Mouse (Mus musculus) hindbrain, embryonic 16.5 days (tissue): ENCODE results near the gene Rab11fip4. TPM values are rescaled to one million over a fixed set of nuclear protein-coding genes. Genes with fewer than 3 reads are reported as not detected.

Experiments used
- ATAC-seq: fragments of 200-750 bp; cut with Nextera tagmentation; 2 replicates; pipeline ENCODE4 v1.8.0; 2017; ENCODE audit warnings: moderate TSS enrichment, moderate library complexity
- H3K27ac ChIP-seq: fragments of 300-500 bp; sonication (generic); 2 replicates; pipeline ENCODE4 v1.5.1; 2014; ENCODE audit warnings: low read depth, mild to moderate bottlenecking, control low read depth, low read length, moderate library complexity
- H3K27me3 ChIP-seq: fragments of 300-500 bp; sonication (generic); replicated peaks from 2 replicates; pipeline ENCODE4 v1.6.1; 2014; ENCODE audit warnings: low read length; ENCODE audit not compliant: control insufficient read depth, insufficient read depth
- H3K36me3 ChIP-seq: fragments of 300-500 bp; sonication (generic); 2 replicates; pipeline ENCODE4 v1.6.1; 2014; ENCODE audit warnings: mild to moderate bottlenecking, low read length, moderate library complexity, mixed read lengths; ENCODE audit not compliant: control insufficient read depth, insufficient read depth
- H3K4me1 ChIP-seq: fragments of 300-500 bp; sonication (generic); 2 replicates; pipeline ENCODE4 v1.6.1; 2014; ENCODE audit warnings: low read depth, low read length; ENCODE audit not compliant: control insufficient read depth, insufficient read depth
- H3K4me2 ChIP-seq: fragments of 300-500 bp; sonication (generic); 2 replicates; pipeline ENCODE4 v1.6.1; 2014; ENCODE audit warnings: mild to moderate bottlenecking, low read length, control low read depth, moderate library complexity
- H3K4me3 ChIP-seq: fragments of 300-500 bp; sonication (generic); 2 replicates; pipeline ENCODE4 v1.5.1; 2014; ENCODE audit warnings: mild to moderate bottlenecking, low read length, control low read depth, moderate library complexity
- H3K9ac ChIP-seq: fragments of 300-500 bp; sonication (generic); 2 replicates; pipeline ENCODE4 v1.6.1; 2014; ENCODE audit warnings: low read depth, mild to moderate bottlenecking, control low read depth, low read length, moderate library complexity
- H3K9me3 ChIP-seq: fragments of 300-500 bp; sonication (generic); 2 replicates; pipeline ENCODE4 v1.6.1; 2014; ENCODE audit warnings: mild to moderate bottlenecking, low read length, moderate library complexity; ENCODE audit not compliant: control insufficient read depth
- WGBS: fragments of 180-500 bp; shearing (Covaris S2); extraction: QIAGEN DNeasy Blood & Tissue Kit; methylation state at CpG from one replicate; pipeline ENCODE4 v1.1.7; 2014; 5-methylcytosine and 5-hydroxymethylcytosine counted together
- polyA plus RNA-seq: library from polyadenylated mRNA; unstranded; fragments of >200 nt; fragmentation: Nextera tagmentation; extraction: Ambion mirVana; gene quantifications from 2 replicates; pipeline ENCODE4 v1.2.1, GENCODE M21; 2015

Rab11fip4 gene
- polyA plus RNA-seq, 1 experiment from 2014 or later: 20.0 TPM

DNA sequence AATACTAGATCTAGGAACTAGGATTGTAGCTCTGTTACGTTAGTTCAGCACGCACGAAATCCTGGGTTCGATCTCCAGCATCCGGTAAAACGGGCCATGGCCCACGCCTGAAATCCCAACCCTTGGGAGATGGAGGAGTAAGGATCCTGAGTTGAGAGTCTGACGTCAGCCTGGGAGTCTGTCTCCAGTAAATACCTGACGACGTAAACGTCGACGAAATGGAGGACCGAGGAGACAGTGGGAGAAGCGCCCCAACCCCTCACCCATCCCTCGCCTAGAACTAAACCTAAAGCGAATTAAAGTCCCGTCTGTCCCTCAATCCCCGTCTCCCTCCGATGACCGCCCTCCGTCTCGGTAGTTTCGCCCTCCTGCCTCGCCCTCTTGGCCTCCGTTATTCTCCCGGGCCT, 112.9 kb downstream of the Rab11fip4 start:
- Histone ChIP-seq H3K27me3 (no peaks in the 10 kb centered on the region), H3K4me1 (peaks cover 21% of the 10 kb centered on the region), H3K4me2 (peak overlapping the region; percentile 72), H3K9me3 (no peaks in the 10 kb centered on the region), H3K4me3 (peak overlapping the region; percentile 88), H3K9ac (peak overlapping the region; percentile 98), H3K27ac (peak overlapping the region; percentile 98), H3K36me3 (no peaks in the 10 kb centered on the region)
- ATAC-seq: peak; percentile 62
- WGBS: 0% methylated on average over 27 of the region's 27 CpGs

GRCm38 (mm10) chr11:79704318-79705150, 113.5 kb downstream of the Rab11fip4 start:
- WGBS: under 1% methylated on average over 60 of the region's 61 CpGs
- H3K4me2 ChIP-seq: peak overlapping the region; percentile 72
- H3K27ac ChIP-seq: peak overlapping the region; percentile 98
- H3K9ac ChIP-seq: peak overlapping the region; percentile 98
- no peaks in the 10 kb centered on the region for H3K9me3 ChIP-seq
- H3K27me3 ChIP-seq: no peaks in the 10 kb centered on the region
- peak overlapping the region; percentile 88 for H3K4me3 ChIP-seq
- H3K36me3 ChIP-seq: no peaks in the 10 kb centered on the region
- ATAC-seq: peak; percentile 94
- peaks cover 21% of the 10 kb centered on the region for H3K4me1 ChIP-seq

GRCm38 (mm10) chr11:79707084-79707483, 116.1 kb downstream of the Rab11fip4 start:
- 83% methylated on average over 3 of the region's 3 CpGs for WGBS
- Histone ChIP-seq H3K9me3 (no peaks in the 10 kb centered on the region), H3K4me2 (no peak overlapping the region), H3K27ac (no peak overlapping the region), H3K36me3 (no peaks in the 10 kb centered on the region), H3K4me3 (no peak overlapping the region), H3K27me3 (peaks cover 5% of the 10 kb centered on the region), H3K9ac (no peak overlapping the region), H3K4me1 (peaks cover 21% of the 10 kb centered on the region)
- no peak for ATAC-seq

GRCm38 (mm10) chr11:79710868-79711765, 120.1 kb downstream of the Rab11fip4 start:
- under 1% methylated on average over 89 of the region's 106 CpGs for WGBS
- Histone ChIP-seq H3K4me2 (peak overlapping the region; percentile 99), H3K27ac (peak overlapping the region; percentile 27; the same call in 1 of the 2 replicates), H3K9ac (peak overlapping the region; percentile 74), H3K4me1 (peaks cover 11% of the 10 kb centered on the region), H3K9me3 (no peaks in the 10 kb centered on the region), H3K27me3 (peaks cover 17% of the 10 kb centered on the region), H3K4me3 (peak overlapping the region; percentile 75), H3K36me3 (no peaks in the 10 kb centered on the region)
- ATAC-seq: peak; percentile 91

GRCm38 (mm10) chr11:79711766-79712369, 120.9 kb downstream of the Rab11fip4 start:
- no peak for ATAC-seq
- peaks cover 11% of the 10 kb centered on the region for H3K4me1 ChIP-seq
- H3K4me3 ChIP-seq: peak overlapping the region; percentile 75
- H3K9ac ChIP-seq: peak overlapping the region; percentile 74
- 2% methylated on average over 46 of the region's 46 CpGs for WGBS
- H3K4me2 ChIP-seq: peak overlapping the region; percentile 99
- H3K27ac ChIP-seq: no peak overlapping the region
- peaks cover 17% of the 10 kb centered on the region for H3K27me3 ChIP-seq
- no peaks in the 10 kb centered on the region for H3K36me3 ChIP-seq
- no peaks in the 10 kb centered on the region for H3K9me3 ChIP-seq

DNA sequence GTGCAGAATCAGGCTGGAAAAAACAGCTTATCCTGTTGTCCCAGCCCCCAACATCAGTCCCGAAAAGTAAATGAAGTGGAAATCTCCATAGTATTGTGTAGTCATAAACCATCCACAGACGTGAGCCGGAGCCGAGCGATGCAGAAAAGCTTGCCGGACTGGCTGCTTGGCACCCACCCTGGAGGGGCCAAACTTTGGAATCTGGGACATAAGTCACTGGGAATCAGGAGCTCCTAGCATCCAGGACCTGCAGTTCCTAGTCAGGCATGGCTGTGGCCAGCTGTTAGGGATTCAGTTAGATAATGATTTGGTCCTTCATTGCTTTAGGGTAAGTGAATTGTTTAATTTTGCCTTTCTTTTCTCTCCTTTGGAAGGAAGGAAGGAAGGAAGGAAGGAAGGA, 122.2 kb downstream of the Rab11fip4 start:
- H3K4me2 ChIP-seq: no peak overlapping the region
- H3K36me3 ChIP-seq: no peaks in the 10 kb centered on the region
- 50% methylated on average over 6 of the region's 6 CpGs for WGBS
- H3K4me3 ChIP-seq: no peak overlapping the region
- ATAC-seq: no peak
- H3K9me3 ChIP-seq: no peaks in the 10 kb centered on the region
- no peak overlapping the region for H3K27ac ChIP-seq
- H3K9ac ChIP-seq: no peak overlapping the region
- peaks cover 17% of the 10 kb centered on the region for H3K27me3 ChIP-seq
- H3K4me1 ChIP-seq: peaks cover 11% of the 10 kb centered on the region

GRCm38 (mm10) chr11:79713678-79714077, 122.7 kb downstream of the Rab11fip4 start:
- WGBS: 50% methylated on average over 4 of the region's 4 CpGs
- H3K4me2 ChIP-seq: no peak overlapping the region
- ATAC-seq: no peak

DNA sequence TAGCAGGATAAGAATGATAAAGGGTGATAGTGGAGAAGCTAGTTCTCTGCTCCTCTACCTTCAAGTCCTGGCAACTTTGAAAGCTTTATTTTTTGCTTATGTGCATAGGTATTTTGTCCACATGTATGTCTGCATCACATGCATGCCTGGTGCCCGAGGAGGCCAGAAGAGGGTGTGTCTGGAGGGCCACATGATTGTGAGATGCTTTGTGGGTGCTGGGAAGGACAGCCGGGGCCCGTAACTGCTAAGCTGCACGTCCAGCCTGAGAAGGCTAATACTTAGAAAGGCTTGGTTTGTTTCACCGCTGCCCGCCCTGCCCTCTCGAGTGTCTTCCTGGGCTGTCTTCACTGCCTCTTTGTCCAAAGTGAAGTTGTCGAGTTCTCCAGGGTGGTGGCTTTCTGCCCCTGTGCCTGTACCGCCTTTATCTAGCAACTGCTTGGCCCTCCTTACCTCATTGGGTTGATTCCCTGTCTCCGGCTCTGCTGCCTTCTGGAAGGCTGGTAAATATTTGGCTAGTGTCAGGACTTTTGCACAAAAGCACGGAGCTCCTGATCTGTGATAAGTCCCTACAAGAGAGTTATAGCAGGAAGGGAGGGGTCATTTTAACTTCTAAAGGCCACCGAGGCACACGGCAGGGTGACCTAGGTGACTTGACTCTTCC, 123.2 kb downstream of the Rab11fip4 start:
- peaks cover 17% of the 10 kb centered on the region for H3K27me3 ChIP-seq
- peaks cover 11% of the 10 kb centered on the region for H3K4me1 ChIP-seq
- ATAC-seq: no peak
- H3K27ac ChIP-seq: no peak overlapping the region
- no peaks in the 10 kb centered on the region for H3K9me3 ChIP-seq
- no peak overlapping the region for H3K4me2 ChIP-seq
- no peaks in the 10 kb centered on the region for H3K36me3 ChIP-seq
- 72% methylated on average over 13 of the region's 13 CpGs for WGBS
- no peak overlapping the region for H3K9ac ChIP-seq
- no peak overlapping the region for H3K4me3 ChIP-seq

More at GRCm38 (mm10) chr11:79713678-79714077, 122.7 kb downstream of the Rab11fip4 start:
- Histone ChIP-seq H3K4me1 (peaks cover 11% of the 10 kb centered on the region), H3K27ac (no peak overlapping the region), H3K36me3 (no peaks in the 10 kb centered on the region), H3K9ac (no peak overlapping the region), H3K4me3 (no peak overlapping the region), H3K9me3 (no peaks in the 10 kb centered on the region), H3K27me3 (peaks cover 17% of the 10 kb centered on the region)
